Mouse (Mus musculus) liver, embryonic 12.5 days (tissue): ENCODE measurements around the gene Pkn3. TPM values are rescaled to one million over a fixed set of nuclear protein-coding genes. Genes with fewer than 3 reads are reported as not detected.

Experiments
- ATAC-seq: fragments of 200-750 bp; cut with Nextera tagmentation; 2 replicates; pipeline ENCODE4 v1.8.0; 2017; ENCODE audit warnings: moderate number of reproducible peaks, mild to moderate bottlenecking, moderate library complexity
- H3K27ac ChIP-seq: fragments of 300-500 bp; sonication (generic); 2 replicates; pipeline ENCODE4 v1.5.1; 2016; ENCODE audit warnings: mild to moderate bottlenecking
- H3K27me3 ChIP-seq: fragments of 300-500 bp; sonication (generic); replicated peaks from 2 replicates; pipeline ENCODE4 v1.6.1; 2016; ENCODE audit warnings: mild to moderate bottlenecking, moderate library complexity
- H3K36me3 ChIP-seq: fragments of 300-500 bp; sonication (generic); 2 replicates; pipeline ENCODE4 v1.6.1; 2016; ENCODE audit warnings: mild to moderate bottlenecking, moderate library complexity
- H3K4me1 ChIP-seq: fragments of 300-500 bp; sonication (generic); 2 replicates; pipeline ENCODE4 v1.6.1; 2016
- H3K4me2 ChIP-seq: fragments of 300-500 bp; sonication (generic); 2 replicates; pipeline ENCODE4 v1.6.1; 2016; ENCODE audit warnings: mild to moderate bottlenecking, moderate library complexity
- H3K4me3 ChIP-seq: fragments of 300-500 bp; sonication (generic); 2 replicates; pipeline ENCODE4 v1.5.1; 2016; ENCODE audit warnings: mild to moderate bottlenecking, moderate library complexity
- H3K9ac ChIP-seq: fragments of 300-500 bp; sonication (generic); 2 replicates; pipeline ENCODE4 v1.6.1; 2016; ENCODE audit warnings: mild to moderate bottlenecking, moderate library complexity
- H3K9me3 ChIP-seq: fragments of 300-500 bp; sonication (generic); replicated peaks from 2 replicates; pipeline ENCODE4 v1.6.1; 2016; ENCODE audit warnings: mild to moderate bottlenecking, moderate library complexity
- WGBS: fragments of 180-500 bp; shearing (Covaris S2); methylation state at CpG from one replicate; pipeline ENCODE4 v1.1.7; 2016; ENCODE audit not compliant: insufficient replicate concordance; 5-methylcytosine and 5-hydroxymethylcytosine counted together
- polyA plus RNA-seq: library from polyadenylated mRNA; unstranded; fragments of >200 nt; fragmentation: Nextera tagmentation; extraction: Ambion mirVana; gene quantifications from 2 replicates; pipeline ENCODE4 v1.2.1, GENCODE M21; 2016

The Pkn3 gene
- 4.6 and 5.1 TPM in 2 replicates for polyA plus RNA-seq

DNA sequence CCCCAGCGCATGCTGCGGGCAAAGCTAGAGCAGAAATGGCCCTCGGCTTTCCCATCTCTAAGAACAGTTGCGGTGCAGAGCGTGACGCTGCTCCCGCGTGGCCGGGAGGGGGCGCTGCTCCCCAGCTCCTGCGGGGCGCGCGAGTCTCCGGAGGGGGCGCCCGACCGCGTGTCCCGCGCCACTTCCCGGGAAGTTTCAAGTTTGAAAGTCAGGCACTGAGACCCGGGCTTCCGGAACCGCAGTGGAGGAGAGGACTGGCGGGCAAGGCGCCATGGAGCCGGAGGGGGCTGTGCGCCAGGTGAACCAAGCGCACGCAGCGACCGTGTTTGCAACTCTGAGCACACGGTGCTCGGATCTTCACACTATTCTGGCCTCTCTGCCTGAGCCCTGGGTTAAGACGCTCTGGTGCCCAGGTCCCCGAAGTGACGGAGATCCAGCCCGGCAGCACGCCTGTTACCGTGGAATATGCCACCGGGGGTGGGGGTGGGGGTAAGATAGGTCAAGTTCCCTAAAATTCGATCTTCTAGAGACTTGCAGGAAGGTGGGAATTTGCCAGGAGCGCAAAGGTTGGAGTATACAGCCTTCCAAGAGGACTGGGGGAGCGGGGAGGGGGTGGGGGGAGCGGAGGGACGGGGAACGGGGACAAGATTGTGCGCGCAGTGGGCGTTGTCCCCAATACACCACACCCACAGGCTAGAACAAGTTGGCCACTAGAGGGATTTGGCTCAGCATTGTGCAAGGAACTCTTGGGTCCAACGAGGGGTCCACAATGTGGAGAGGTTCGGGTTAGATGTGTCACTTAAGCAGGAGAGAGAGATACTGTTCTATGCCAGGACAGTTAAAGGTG, at the start of gene Pkn3:
Gene Pkn3 (plus strand): TSS at position 183 of the 847 bp plus-strand sequence.
- Histone ChIP-seq H3K4me2 (peak within 1 kb of the TSS; percentile 98), H3K4me1 (peaks cover 32% of the 10 kb centered on the region), H3K27me3 (0 out of 2 replicates have a peak, but pooled peaks cover 6% of the 10 kb centered on the region), H3K9me3 (no peaks in the 10 kb centered on the region), H3K4me3 (peak within 1 kb of the TSS; percentile 68), H3K9ac (peak within 1 kb of the TSS; percentile 74), H3K27ac (peak within 1 kb of the TSS; percentile 84), H3K36me3 (peaks cover 14% of the 10 kb centered on the region)
- under 1% methylated on average over 53 of the region's 53 CpGs for WGBS
- peak; percentile 71 for ATAC-seq

GRCm38 (mm10) chr2:30032244-30032846, 45.1 kb upstream of the Pkn3 start:
- Histone ChIP-seq H3K4me2 (no peak overlapping the region), H3K9me3 (no peaks in the 10 kb centered on the region), H3K36me3 (peaks cover 45% of the 10 kb centered on the region), H3K4me1 (no peaks in the 10 kb centered on the region), H3K9ac (no peak overlapping the region), H3K27me3 (no peaks in the 10 kb centered on the region), H3K4me3 (no peak overlapping the region), H3K27ac (no peak overlapping the region)
- ATAC-seq: no peak
- 56% methylated on average over 11 of the region's 11 CpGs for WGBS

GRCm38 (mm10) chr2:30032957-30033356, 44.5 kb upstream of the Pkn3 start:
- no peak overlapping the region for H3K9ac ChIP-seq
- no peak for ATAC-seq
- H3K27ac ChIP-seq: no peak overlapping the region
- H3K36me3 ChIP-seq: peaks cover 39% of the 10 kb centered on the region
- no peak overlapping the region for H3K4me2 ChIP-seq
- H3K27me3 ChIP-seq: no peaks in the 10 kb centered on the region
- WGBS: 70% methylated on average over 6 of the region's 6 CpGs
- no peaks in the 10 kb centered on the region for H3K4me1 ChIP-seq
- H3K4me3 ChIP-seq: no peak overlapping the region
- H3K9me3 ChIP-seq: no peaks in the 10 kb centered on the region

DNA sequence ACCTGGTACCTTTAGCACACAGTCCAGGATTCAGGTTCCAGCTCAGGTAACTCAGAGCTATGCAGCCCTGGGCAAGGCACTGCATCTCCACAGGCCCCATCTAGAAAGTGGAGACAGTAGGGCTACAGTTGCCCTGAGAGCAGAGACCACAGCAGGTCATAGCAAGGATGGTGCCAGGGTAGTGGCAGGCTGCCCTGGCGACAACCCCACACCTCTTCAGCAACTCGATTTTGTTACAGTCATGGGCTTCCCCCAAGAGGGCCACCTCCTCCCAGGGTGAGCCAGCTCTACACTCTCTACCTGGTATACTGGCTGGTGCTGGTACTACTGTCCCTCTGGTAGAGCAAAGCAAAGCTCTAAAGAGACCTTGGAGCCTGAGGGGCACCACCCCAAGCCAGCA, 39.7 kb upstream of the Pkn3 start:
- no peak overlapping the region for H3K4me2 ChIP-seq
- H3K27ac ChIP-seq: no peak overlapping the region
- H3K4me3 ChIP-seq: no peak overlapping the region
- no peak overlapping the region for H3K9ac ChIP-seq
- no peaks in the 10 kb centered on the region for H3K27me3 ChIP-seq
- H3K36me3 ChIP-seq: peaks cover 7% of the 10 kb centered on the region; the same call in 1 of the 2 replicates
- H3K9me3 ChIP-seq: no peaks in the 10 kb centered on the region
- peaks cover 8% of the 10 kb centered on the region for H3K4me1 ChIP-seq
- WGBS: 85% methylated on average over 2 of the region's 2 CpGs
- no peak for ATAC-seq

DNA sequence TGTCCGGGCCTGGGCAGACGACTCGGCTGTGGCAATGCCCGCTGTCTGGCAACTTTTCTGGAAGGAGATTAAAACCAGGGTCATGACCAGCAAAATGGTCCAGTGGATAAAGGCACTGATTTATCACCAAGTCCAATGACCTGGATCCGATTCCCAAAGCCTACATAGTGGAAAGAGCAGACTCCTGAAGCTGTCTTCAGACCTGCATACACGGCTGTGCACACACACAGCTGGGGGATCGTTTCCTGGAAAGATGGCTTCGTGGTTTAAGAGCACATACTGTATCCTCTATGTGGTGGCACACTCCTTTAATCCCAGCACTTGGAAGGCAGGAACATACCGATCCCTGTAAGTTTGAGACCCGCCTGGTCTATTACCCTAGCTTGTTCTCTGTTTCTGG, 39.1 kb upstream of the Pkn3 start:
- no peak overlapping the region for H3K27ac ChIP-seq
- 86% methylated on average over 10 of the region's 10 CpGs for whole genome bisulfite sequencing
- no peaks in the 10 kb centered on the region for H3K9me3 ChIP-seq
- H3K9ac ChIP-seq: no peak overlapping the region
- no peaks in the 10 kb centered on the region for H3K27me3 ChIP-seq
- no peak overlapping the region for H3K4me3 ChIP-seq
- peaks cover 10% of the 10 kb centered on the region for H3K4me1 ChIP-seq
- peaks cover 7% of the 10 kb centered on the region; the same call in 1 of the 2 replicates for H3K36me3 ChIP-seq
- no peak for ATAC-seq
- H3K4me2 ChIP-seq: no peak overlapping the region

DNA sequence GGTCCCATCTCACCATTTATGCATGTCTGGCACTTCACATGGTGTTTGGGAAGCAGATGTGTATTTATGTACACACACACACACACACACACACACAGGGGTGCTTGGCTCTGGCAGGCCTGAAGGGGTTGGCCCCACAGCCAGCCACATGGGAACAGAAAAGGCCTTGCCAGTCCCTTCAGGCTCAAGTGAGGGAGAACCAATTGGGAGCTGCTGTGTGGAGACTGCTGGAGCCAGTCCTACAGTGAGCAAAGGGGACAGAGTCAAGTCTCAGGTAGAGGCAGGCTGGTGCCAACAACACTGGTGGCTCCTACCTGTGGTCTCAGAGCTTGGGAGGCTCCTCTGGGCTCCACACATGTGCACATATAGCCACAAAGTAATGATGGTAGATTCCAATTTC, 37.8 kb upstream of the Pkn3 start:
- Histone ChIP-seq H3K9me3 (no peaks in the 10 kb centered on the region), H3K4me3 (no peak overlapping the region), H3K27me3 (no peaks in the 10 kb centered on the region), H3K4me1 (peaks cover 10% of the 10 kb centered on the region), H3K27ac (no peak overlapping the region), H3K4me2 (no peak overlapping the region), H3K36me3 (peaks cover 7% of the 10 kb centered on the region; the same call in 1 of the 2 replicates), H3K9ac (no peak overlapping the region)
- no peak for ATAC-seq

GRCm38 (mm10) chr2:30042445-30042844, 35.0 kb upstream of the Pkn3 start:
- Histone ChIP-seq H3K27me3 (no peaks in the 10 kb centered on the region), H3K4me2 (no peak overlapping the region), H3K27ac (no peak overlapping the region), H3K4me3 (no peak overlapping the region), H3K36me3 (peaks cover 9% of the 10 kb centered on the region; the same call in 1 of the 2 replicates), H3K9me3 (no peaks in the 10 kb centered on the region), H3K9ac (0 out of 2 replicates have a peak overlapping the region, but pooled peaks have one; percentile 37), H3K4me1 (peaks cover 14% of the 10 kb centered on the region)
- 7% methylated on average over 4 of the region's 4 CpGs for WGBS
- ATAC-seq: peak; percentile 55; the same call in 1 of the 2 replicates

- H3K4me2 ChIP-seq: no peak overlapping the region
- 78% methylated on average over 5 of the region's 5 CpGs for WGBS
These were observed 32.9 kb upstream of the Pkn3 start for GRCm38 (mm10) chr2:30044550-30044949.

DNA sequence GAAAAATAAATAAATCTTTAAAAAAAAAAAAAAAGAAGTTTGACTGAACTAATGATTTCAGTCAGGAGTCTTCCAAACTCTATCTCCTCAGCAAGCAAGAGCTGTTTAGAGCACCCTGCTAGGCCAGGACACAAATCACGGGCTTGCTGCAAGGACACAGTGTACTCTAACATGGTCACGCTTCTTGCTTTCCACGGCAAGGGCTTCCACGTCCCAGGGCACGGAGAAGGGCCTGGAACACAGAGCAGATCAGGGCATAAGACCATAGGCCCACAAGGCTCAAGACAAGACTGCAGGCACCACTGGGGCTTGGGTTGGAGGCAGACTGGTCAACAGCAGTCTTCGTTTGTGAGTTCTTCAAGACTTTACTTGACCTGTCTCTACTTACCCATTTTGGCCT, 30.4 kb upstream of the Pkn3 start:
- 86% methylated on average over 6 of the region's 6 CpGs for WGBS
- no peak for ATAC-seq
- no peak overlapping the region for H3K4me3 ChIP-seq
- no peaks in the 10 kb centered on the region for H3K27me3 ChIP-seq
- no peaks in the 10 kb centered on the region for H3K9me3 ChIP-seq
- H3K27ac ChIP-seq: no peak overlapping the region
- H3K36me3 ChIP-seq: peaks cover 3% of the 10 kb centered on the region; the same call in 1 of the 2 replicates
- H3K4me1 ChIP-seq: peaks cover 35% of the 10 kb centered on the region
- no peak overlapping the region; the same call in 1 of the 2 replicates for H3K4me2 ChIP-seq
- no peak overlapping the region for H3K9ac ChIP-seq

More at GRCm38 (mm10) chr2:30044550-30044949, 32.9 kb upstream of the Pkn3 start:
- Histone ChIP-seq H3K27ac (no peak overlapping the region), H3K36me3 (peaks cover 6% of the 10 kb centered on the region; the same call in 1 of the 2 replicates), H3K27me3 (no peaks in the 10 kb centered on the region), H3K4me3 (no peak overlapping the region), H3K9me3 (no peaks in the 10 kb centered on the region), H3K4me1 (peaks cover 29% of the 10 kb centered on the region), H3K9ac (no peak overlapping the region)
- no peak for ATAC-seq

DNA sequence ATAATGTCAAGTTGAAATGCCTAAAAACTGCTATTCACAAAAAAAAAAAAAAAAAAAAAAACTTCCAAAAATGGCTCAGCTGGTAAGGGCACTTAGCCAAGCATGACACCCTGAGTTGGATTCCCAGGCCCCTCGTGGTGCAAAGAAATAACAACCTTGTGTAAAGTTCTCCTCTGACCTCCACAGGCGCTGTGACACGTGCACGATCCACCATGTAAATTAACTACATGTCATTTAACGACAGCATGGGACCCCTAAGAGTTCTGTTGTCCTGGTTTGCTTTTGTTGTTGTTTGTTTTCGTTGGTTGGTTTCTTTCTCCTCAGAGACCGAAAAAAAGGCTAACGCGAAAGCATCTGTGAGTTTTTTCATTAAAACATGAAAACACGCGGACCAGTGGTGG, 29.4 kb upstream of the Pkn3 start:
- H3K36me3 ChIP-seq: peaks cover 3% of the 10 kb centered on the region; the same call in 1 of the 2 replicates

DNA sequence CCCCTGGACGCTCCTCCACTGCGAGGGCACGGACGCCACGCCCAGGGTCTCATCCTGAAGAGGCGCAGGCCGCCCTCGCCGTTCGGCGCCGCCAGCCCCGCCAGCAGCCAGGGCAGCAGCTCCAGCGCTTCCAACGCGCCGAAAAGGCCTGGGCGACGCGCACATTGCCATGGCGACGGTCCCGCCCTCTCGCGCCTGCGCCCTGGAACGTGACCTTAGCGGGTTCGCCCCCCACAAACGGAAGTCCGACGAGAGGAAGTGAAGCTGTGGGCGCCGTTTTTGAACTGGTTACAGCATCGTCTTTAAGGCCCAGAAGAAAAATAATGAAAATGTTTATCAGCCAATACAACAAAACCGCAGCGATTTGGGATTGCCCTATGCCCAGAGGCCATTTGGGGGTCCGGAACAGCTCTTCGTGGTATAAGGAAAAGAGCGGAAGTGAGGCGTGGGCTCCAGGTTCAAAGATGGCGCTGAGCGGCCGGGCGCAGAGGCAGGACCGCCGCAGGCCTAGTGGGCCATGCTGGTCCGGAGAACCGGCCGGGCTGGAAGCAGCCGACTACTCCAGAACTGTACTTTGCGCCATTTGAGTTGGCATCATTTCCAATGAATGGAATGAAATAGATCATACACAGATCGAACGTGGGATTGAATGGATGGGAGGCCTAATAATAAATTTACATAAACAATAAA, 28.6 kb upstream of the Pkn3 start, which contains the start of gene Wdr34:
Gene Wdr34 (minus strand): TSS at position 183 of the 690 bp plus-strand sequence.
- H3K27ac ChIP-seq: peak within 1 kb of the TSS; percentile 86
- peak; percentile 96 for ATAC-seq
- WGBS: under 1% methylated on average over 54 of the region's 54 CpGs
- peak within 1 kb of the TSS; percentile 76 for H3K4me2 ChIP-seq
- H3K4me3 ChIP-seq: peak within 1 kb of the TSS; percentile 65
- H3K9me3 ChIP-seq: no peaks in the 10 kb centered on the region
- peaks cover 26% of the 10 kb centered on the region for H3K4me1 ChIP-seq
- H3K27me3 ChIP-seq: no peaks in the 10 kb centered on the region
- peak within 1 kb of the TSS; percentile 72 for H3K9ac ChIP-seq
- H3K36me3 ChIP-seq: peaks cover 3% of the 10 kb centered on the region; the same call in 1 of the 2 replicates

More for the DNA sequence above, 29.4 kb upstream of the Pkn3 start:
- Histone ChIP-seq H3K27me3 (no peaks in the 10 kb centered on the region), H3K4me2 (peak overlapping the region; percentile 76), H3K27ac (peak overlapping the region; percentile 86), H3K9ac (peak overlapping the region; percentile 72), H3K4me3 (peak overlapping the region; percentile 65), H3K4me1 (peaks cover 26% of the 10 kb centered on the region), H3K9me3 (no peaks in the 10 kb centered on the region)
- ATAC-seq: no peak
- 32% methylated on average over 11 of the region's 11 CpGs for WGBS
